Mouse (Mus musculus): ENCODE data around the gene Vps53.

DNA sequence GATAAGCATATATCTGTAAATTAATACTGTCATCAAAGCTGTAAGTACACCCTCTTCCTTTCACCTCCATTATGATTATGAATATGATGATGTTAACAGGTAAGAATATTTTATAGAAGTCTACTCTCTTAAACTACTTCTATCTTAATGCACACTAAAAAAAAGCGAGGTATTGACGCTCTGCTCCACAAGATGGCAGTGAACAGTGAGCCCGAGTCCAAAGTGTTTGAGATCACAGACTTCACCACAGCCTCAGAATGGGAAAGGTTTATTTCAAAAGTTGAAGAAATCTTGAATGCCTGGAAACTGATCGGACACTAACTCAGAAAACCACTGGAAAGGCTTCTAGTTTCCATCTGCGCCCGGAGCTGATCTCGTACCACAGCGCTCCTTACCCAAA is 85.8 kb downstream of the Vps53 start:
- TF ChIP-seq CTCF (IDR thresholded peaks at IDR 0.05; ENCODE audit: insufficient read depth, low read length) (no peak), POLR2A (IDR thresholded peaks at IDR 0.05; ENCODE audit: borderline replicate concordance, extremely low read depth, low read depth, low read length) (no peak)

All from lung, adult 2 months (tissue).